Mouse (Mus musculus) CD4-positive, CD25-positive, alpha-beta regulatory T cell, adult 4 months (primary cell): ENCODE measurements at regions not wholly inside any gene's neighbourhood (a gene's known extent, or its start where the extent isn't known, plus 50 kb on each side); places are given as distances from the start of the nearest gene placed in this dataset.

ENCODE experiments used
- ATAC-seq: one replicate; pipeline ENCODE4 v1.8.0; 2017

DNA sequence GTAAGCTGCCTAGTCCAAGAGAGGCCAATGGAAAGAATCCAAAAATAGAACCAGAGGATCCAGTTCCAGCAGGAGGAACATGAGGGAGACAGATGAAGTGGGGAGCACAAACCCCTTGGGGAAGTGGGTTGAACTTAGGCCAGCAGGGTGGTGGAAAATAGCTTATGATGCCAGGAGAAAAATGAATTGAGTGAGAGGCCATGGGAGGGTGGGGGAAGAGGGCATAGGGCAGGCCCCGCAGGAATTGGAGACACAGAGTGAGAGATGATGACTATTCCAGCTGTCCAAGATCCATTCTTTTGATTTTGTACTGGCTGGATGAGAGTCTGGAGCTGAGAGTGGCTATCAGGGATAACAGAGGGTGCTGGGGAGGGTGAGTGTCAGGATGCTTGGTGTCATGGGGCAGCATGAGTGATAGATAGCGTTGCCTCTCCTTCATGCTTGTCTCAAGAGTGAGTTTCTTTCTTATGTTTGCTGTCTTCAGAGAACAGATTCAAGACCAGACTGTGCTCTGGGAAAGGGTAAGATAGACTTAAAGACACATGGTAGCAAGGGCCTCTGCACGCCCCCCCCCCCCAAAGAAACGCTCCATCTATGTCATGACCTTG, 90.3 kb upstream of the Tnp1 start:
- ATAC-seq = no peak

DNA sequence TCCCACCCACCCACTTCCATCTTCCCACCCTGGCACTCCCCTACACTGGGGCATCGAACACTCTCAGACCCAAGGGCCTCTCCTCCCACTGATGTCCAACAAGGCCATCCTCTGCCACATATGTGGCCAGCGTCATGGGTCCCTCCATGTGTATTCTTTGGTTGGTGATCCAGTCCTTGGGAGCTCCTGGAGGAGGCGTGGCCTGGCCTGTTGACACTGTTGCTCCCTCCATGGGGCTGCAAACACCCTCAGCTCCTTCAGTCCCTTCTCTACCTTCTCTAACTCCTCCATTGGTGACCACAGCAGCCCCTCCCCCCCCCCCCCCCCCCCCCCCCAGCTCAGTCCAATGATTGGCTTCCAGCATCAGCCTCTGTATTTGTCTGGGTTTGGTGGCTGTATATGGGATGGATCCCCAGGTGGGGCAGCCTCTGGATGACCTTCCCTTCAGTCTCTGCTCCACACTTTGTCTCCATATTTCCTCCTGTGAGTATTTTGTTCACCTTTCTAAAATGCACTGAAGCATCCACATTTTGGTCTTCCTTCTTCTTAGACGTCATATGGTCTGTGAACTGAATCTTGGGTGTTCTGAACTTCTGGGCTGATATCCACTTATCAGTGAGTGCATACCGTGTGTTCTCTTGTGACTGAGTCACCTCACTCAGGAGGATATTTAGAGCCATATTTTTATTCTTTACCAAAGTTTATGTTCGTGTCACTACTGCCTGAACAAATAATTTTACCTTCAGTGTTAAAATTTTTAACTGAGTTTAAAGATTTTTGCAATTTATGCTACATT, 82.1 kb upstream of the Tnp1 start:
- no peak for ATAC-seq

DNA sequence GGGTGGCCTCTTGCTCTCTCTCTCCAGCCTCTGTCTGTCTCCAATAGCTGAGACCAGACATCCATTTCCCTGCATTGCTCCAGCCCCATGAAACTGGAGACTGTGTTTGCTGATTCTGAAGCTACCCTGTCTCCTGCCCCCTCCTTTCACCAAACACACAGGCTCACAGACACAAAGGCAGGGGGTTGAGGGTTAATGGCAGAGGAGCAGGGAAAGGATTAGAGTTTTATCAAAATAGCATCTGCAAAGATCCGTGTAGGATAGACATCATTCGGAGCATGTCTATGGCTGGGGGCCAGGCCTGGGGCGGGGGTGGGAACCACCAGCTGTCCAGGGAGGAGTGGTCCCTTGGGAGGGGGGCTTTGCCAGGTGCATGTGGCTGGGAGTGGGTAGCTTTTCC, 73.9 kb upstream of the Tnp1 start:
- ATAC-seq = no peak

DNA sequence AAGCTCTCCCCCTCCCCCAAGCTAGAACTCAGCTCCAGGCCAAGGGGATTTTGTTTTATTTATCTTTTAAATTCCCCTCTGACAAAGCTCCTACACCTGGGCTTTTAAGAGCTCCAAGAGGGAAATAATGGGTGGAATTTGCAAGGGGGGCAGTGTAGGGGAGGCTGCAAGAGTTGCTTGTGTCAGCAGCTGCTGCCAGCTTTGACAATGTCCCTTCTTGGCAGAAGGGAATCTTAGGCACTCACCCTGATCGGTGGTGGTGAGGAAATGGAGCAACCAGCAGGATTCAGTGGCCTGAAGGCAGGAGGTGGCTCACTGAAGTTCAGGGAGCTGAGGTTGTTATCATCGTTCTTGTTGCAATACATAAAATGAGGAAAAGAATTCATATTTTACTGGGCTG, 72.8 kb upstream of the Tnp1 start:
- no peak for ATAC-seq

DNA sequence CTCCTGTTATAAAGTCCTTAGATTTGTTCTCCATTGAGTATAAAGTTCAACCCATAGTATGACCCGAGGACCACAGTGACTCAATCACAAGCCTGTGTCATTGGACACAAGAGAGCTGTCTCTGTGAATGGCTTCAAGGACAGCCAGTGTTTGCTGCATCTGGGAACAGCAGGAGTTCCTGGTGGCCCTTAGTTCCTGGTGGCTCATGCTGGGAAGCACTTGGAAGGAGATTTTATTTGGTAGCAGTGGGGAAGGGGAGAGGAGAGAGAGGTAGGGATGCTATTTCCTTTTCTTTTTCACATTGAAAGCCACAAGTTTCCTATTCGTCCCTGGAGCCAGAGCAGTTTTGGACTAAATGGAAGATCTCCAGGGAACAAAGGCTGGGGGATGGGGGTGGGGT, 69.2 kb upstream of the Tnp1 start:
- ATAC-seq = no peak

DNA sequence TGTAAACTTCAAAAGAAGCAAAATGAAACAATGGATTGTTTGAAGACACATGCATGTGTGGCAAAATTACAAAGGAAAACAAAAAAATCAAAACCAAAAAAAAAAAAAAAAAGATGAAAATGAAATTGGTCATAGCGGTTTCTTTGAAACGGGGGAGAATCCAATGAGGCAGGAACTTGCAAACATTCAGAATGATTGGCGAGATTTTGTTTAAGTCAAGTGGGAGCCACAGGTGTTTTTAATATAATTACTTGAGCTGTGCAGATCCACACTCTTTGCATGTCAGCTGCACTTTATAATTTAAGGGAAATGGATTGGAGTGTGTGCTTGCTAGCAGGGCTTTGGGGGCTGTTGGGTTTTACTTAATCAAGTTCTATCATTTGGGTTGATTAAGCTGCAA, 67.7 kb upstream of the Tnp1 start:
- no peak for ATAC-seq

DNA sequence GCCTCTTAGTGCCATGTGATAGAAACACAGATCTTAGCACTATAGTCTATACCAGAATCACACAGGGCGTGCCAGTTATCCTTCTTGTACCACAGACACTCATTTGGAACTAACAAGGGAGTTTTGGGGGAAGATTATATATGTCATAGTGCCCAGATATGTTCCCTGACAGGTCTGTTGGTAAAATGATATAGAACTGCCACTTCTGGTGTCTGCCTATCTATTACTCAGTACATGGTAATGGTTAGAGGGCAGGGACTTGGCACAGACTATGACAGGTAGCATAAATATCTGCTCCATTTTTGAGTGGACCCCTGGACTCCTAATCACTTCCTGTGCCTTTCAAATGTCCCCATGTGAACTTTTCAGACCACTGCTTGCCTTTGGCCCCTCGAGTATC, 63.8 kb upstream of the Tnp1 start:
- no peak for ATAC-seq

DNA sequence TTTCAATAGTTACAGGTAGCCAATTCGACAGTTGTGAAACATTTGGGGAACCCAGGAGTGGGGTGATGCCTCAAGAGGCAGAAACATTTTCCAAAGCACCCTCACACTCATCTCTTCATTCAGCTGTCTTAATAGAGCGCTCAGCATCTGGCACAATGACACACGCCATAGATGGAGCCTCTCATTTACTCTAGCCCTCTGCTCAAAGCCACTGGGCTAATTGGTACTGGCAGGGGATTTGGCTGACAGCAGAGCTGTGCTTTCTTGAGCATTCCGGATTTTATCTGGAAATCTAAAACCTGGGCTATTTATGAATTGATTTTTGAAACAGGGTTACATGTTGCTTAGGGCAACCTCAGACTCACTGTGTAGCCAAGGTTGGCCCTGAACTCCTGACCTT, 61.4 kb upstream of the Tnp1 start:
- no peak for ATAC-seq

DNA sequence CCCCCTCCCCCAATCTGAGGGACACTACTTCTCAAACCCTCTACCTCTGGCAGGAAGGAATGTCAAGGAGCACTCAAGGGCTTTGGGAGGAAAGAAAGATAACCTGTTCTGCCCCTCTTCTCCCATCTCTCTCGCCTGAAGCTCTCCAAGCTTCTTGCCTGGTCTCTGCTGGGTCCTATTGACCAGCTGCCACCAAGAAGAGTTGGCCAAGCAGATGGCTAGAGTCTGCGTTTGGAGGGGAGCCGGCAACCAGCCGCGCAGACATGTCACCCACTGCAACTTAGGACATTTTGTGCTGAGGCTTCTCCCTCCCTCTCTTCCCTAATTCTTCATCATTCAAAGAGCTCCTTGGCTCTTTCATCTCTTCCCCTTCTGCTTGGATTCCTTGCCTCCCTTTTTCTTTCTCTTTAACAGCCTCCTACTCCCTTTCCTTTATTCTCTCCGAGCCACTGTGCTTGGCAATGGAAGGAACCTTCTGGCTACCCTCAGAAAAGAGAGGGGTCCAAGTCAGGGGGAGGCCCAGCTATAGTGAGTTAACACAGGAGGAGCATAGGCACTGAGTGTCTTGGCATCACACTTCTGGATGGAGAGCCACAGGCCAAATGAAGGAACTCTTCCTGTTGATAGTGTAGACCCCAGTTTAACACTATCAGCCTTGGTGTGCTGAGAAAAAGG, 60.1 kb upstream of the Tnp1 start:
- no peak for ATAC-seq

DNA sequence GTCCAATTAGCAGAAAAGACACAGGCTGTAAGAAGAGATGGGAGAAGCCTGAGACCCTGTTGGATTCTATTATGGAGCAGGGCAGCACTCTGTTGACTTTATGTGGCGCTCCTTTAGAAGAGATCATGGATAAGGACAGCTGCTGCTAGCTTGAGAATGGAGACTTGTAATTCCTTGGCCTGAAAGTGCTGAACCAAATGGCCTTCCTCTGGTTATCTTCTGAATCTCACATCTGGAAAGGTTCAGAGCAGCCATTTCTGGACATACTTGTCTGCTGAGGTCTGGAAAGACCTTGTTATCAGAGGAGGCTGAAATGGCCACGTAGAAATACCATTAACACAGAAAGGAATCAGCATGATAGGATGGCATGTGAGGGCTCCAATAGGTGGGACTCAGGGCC, 59.5 kb upstream of the Tnp1 start:
- ATAC-seq = no peak

DNA sequence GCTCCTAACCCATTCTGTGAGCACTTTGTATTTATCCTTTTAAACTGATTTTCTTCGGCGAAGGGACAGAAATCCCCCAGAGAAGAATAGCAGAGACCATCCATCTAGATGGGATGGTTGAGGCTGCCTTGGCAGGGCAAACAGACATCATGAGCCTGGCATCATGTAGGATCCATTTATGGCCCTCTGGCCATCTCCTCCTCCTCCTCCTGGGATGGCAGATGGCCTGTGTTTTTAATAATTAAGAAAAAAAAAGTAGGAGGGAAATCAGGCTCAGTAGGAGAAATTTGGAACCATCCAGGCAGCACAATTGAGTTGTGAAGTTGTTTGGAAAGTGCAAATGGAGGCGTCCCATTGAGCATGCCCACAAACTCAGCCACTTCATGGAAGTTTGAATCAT, 58.8 kb upstream of the Tnp1 start:
- no peak for ATAC-seq

DNA sequence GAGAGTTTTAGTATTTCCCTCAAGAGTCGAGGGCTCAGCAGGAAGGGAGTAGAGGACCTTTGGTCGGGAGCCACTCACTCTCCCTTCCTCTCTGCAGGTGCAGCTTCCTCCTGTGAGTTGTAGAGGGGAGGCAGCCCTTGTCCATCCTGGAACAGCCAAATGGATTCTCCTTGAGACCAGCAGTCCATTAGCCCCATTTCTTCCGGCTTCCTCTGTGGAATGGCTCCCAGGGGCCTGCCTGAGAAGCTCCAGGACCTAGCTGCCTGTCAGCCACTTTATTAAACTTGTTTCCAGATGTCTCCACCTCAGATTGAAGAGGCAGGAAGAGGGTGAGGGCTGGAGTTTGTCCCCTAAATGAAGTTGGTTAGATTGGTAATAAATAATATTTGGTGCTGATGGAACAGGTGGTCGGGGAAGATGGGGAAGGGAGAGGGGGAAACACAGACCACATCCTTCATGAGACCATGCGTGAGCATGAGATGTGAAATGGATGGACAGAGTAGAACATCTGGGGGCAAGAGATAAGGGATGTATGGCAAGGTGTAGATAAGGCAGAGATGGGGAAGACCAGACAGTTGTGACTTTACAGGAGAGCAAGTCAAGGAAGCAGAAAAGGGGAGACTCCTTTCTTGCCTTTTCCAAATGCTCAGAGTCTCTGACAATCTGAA, 56.7 kb upstream of the Tnp1 start:
- ATAC-seq = no peak

DNA sequence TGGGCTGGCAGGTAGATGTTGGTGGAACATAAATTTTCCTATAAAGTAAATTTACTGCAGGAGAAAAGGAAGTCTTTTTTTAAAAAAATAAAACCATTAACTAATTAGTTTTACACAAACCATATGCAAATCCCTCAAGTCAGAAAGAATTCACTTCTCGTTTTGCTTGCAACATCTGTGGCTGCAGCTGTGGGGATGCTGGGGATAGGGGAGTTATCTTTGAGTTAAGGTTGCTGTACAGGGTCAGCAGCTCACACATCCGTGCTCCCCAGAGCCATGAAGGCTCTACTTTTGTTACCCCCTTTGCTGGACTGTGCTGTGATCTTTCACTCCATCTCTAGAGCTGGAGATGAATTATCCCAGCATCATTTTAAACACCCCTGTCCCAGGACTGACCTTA, 54.4 kb upstream of the Tnp1 start:
- ATAC-seq = no peak
